Comparison of ENCODE assay signal across 19 mouse cellular contexts in genomic region chr17:12293571-12293970, GRCm38 (mm10). TPM values are rescaled to one million over a fixed set of nuclear protein-coding genes. Genes with fewer than 3 reads are reported as not detected.
A peak's percentile ranks its signal among the peaks of the same experiment; 100 is the strongest.
DNase-seq lines count a peak whose midpoint lies in the region; ATAC-seq lines count a peak whose summit lies in the region.
"Had no signal": no experiment of that assay in that cellular context is flagged by ENCODE, and none has a peak within 500 bp of the region (broad histone marks: within the 10 kb centered on the region; RNA-seq: fewer than 3 reads in every experiment).

No protein-coding gene starts in this region.

- no peaks in the 10 kb centered on the region for H3K27me3 ChIP-seq in heart, embryonic 15.5 days
- H3K27me3 ChIP-seq: hindbrain, embryonic 15.5 days; midbrain, embryonic 12.5 days; stomach, embryonic 15.5 days had no signal

- 58% methylated on average over 6 of the region's 6 CpGs for WGBS in heart, embryonic 15.5 days

- no peaks in the 10 kb centered on the region for H3K9me3 ChIP-seq in heart, embryonic 15.5 days (replicated peaks)
- H3K9me3 ChIP-seq: hindbrain, embryonic 15.5 days; midbrain, embryonic 12.5 days; stomach, embryonic 15.5 days had no signal

- H3K27ac ChIP-seq in heart, embryonic 15.5 days = 0 out of 2 replicates have a peak overlapping the region, but pooled peaks have one; percentile 27
- H3K27ac ChIP-seq: hindbrain, embryonic 15.5 days; macrophage; midbrain, embryonic 12.5 days; stomach, embryonic 15.5 days had no signal

- H3K4me2 ChIP-seq in heart, embryonic 15.5 days = no peak overlapping the region
- H3K4me2 ChIP-seq: hindbrain, embryonic 15.5 days; midbrain, embryonic 12.5 days; stomach, embryonic 15.5 days had no signal

- peaks cover 48% of the 10 kb centered on the region for H3K4me1 ChIP-seq in heart, embryonic 15.5 days (replicated peaks)

- no peak overlapping the region for H3K4me3 ChIP-seq in heart, embryonic 15.5 days
- H3K4me3 ChIP-seq: hindbrain, embryonic 15.5 days; midbrain, embryonic 12.5 days; myocyte; stomach, embryonic 15.5 days had no signal

- H3K9ac ChIP-seq in heart, embryonic 15.5 days = peak overlapping the region; percentile 21; the same call in 1 of the 2 replicates
- H3K9ac ChIP-seq: hindbrain, embryonic 15.5 days; liver, postnatal 0 days; midbrain, embryonic 12.5 days; stomach, embryonic 15.5 days had no signal

- no peaks in the 10 kb centered on the region; the same call in 1 of the 2 replicates for H3K36me3 ChIP-seq in heart, embryonic 15.5 days
- H3K36me3 ChIP-seq: hindbrain, embryonic 15.5 days; midbrain, embryonic 12.5 days; stomach, embryonic 15.5 days had no signal

- ATAC-seq in heart, embryonic 15.5 days (replicated peaks; ENCODE audit: insufficient number of reproducible peaks, insufficient read depth, low FRiP score, low read depth) = no peak
- ATAC-seq: intestine, postnatal 0 days; liver, postnatal 0 days had no signal

- intact Hi-C loops in heart, postnatal 25 days (cut with DNase I) = no loop called here

- peak; percentile 21 for DNase-seq in adrenal gland, postnatal 14 days
- no peak for DNase-seq in adrenal gland, postnatal 10 days
- no peak for DNase-seq in heart, postnatal 25 days (ENCODE audit: low spot score)
- DNase-seq in lung, postnatal 10 days = peak; percentile 9
- no peak for DNase-seq in lung, postnatal 36 days
- DNase-seq in frontal cortex, postnatal 14 days (ENCODE audit: low spot score in 2 of 2) = no peak
- DNase-seq in urinary bladder, postnatal 10 days (ENCODE audit: low spot score) = no peak
- DNase-seq: adrenal gland, postnatal 36 days; liver; liver, postnatal 0 days; spleen, adult 18-20 months; thymus, adult 2 months had no signal

RNA-seq across cellular contexts. Expression of gene Map3k4, which starts 25.0 kb away (rescaled TPM):
- total RNA-seq in adrenal gland, postnatal 14 days (2021) = 22.5 and 24.2 TPM in 2 replicates
- 10 to 100 TPM; 21.1 to 29.4 TPM for total RNA-seq in adrenal gland, postnatal 10 days (2021)
- polyA plus RNA-seq in heart, embryonic 15.5 days (2015; fragmentation: Nextera tagmentation; extraction: Ambion mirVana) = 31.5 and 34.7 TPM in 2 replicates
- total RNA-seq in heart, postnatal 25 days (2021) = 10 to 100 TPM; 42.9 to 46.3 TPM

Comparison
In these comparisons a context has a peak if more than half of its experiments do, and no peak if none do; other contexts are left out.
1. DNase-seq: peak in adrenal gland, postnatal 14 days (single experiment) and lung, postnatal 10 days (single experiment); none in adrenal gland, postnatal 10 days (single experiment), heart, postnatal 25 days (single experiment), lung, postnatal 36 days (single experiment), frontal cortex, postnatal 14 days (0 of 2) and urinary bladder, postnatal 10 days (single experiment).